Mouse (Mus musculus) left cerebral cortex, postnatal 4 days (tissue): ENCODE data around the gene Ildr2. TPM values are rescaled to one million over a fixed set of nuclear protein-coding genes. Genes with fewer than 3 reads are reported as not detected.

Source experiments
- DNase-seq: peaks from one replicate; pipeline ENCODE4 v3.0.0-alpha.2; 2022
- intact Hi-C: fragments of 180-260 bp; cut with DNase I; formaldehyde crosslinking; loops from one replicate; pipeline ENCODE4 v1.15.1; 2025
- total RNA-seq, 2 experiments: library from RNA; stranded (reverse); gene quantifications; 2 replicates each; pipeline ENCODE4 v1.2.3; 2021

Ildr2 gene
- total RNA-seq, 2 experiments from 2014 or later, result 40.6 to 44.8 TPM

- intact Hi-C loops, result no loop called here
- DNase-seq, result no peak
Observed at GRCm38 (mm10) chr1:166326421-166326820, 72.5 kb downstream of the Ildr2 start.

- no peak for DNase-seq
- intact Hi-C loops, result no loop called here
Observed at GRCm38 (mm10) chr1:166330752-166331151, 76.8 kb downstream of the Ildr2 start.

- DNase-seq, result peak; percentile 12
- intact Hi-C loops, result no loop called here
Observed at GRCm38 (mm10) chr1:166339110-166339509, 85.2 kb downstream of the Ildr2 start.

DNA sequence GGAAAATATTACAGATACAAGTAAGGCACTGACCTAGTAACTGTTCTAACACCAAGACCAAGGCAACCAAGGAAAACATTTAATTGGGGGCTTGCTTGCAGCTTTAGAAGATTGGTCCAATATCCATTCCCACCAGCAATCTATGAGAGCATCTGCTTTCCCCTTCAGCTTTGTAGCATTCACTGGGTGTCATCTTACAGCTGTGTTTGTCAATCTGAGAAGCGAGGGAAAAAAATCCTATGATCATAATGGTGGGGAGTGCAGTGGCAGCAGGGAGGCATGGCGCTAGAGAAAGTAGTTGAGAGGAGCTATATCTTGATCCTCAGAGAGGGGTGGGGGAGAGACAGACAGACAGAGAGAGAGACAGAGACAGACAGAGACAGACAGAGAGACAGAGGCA, 88.1 kb downstream of the Ildr2 start:
- DNase-seq, result no peak
- intact Hi-C loops, result no loop called here

DNA sequence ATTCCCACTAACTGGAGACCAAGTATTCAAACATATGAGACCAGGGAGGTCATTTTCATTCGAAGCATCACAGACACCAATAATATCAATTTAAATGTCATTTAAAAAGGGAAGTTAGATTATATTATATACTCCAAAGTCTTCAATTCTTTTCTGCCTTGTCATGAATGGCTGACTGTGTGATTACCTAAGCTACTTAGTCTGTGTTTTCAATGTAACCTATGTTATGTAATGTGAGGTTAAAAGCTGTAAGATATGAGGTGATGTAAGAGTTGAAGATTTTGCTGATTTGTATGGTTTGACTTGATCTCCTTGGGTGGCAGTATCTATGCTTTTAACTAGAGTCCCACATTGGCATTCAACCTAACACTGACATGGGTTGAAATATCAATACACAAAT, 88.6 kb downstream of the Ildr2 start:
- DNase-seq, result no peak
- intact Hi-C loops, result no loop called here

DNA sequence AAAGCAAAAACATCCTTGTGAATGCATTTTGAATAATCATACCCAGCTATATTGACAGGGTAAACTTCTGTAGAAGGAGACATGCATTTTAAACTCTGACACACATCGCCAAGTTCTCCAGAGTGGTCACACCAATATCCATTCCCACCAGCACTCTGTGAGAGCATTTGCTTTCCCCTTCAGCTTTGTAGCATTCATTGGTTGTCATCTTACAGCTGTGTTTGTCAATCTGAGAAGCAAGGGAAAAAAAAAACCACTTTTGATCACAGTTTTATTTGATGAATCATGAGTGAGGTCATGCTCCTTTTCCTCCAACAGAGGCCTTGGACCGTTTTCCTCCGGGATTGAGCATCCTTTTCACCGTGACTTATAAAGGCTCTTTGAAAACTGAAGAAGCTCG, 89.6 kb downstream of the Ildr2 start:
- intact Hi-C loops, result no loop called here
- no peak for DNase-seq

- intact Hi-C loops, result no loop called here
- DNase-seq, result no peak
Observed at GRCm38 (mm10) chr1:166344300-166345077, 90.5 kb downstream of the Ildr2 start.

DNA sequence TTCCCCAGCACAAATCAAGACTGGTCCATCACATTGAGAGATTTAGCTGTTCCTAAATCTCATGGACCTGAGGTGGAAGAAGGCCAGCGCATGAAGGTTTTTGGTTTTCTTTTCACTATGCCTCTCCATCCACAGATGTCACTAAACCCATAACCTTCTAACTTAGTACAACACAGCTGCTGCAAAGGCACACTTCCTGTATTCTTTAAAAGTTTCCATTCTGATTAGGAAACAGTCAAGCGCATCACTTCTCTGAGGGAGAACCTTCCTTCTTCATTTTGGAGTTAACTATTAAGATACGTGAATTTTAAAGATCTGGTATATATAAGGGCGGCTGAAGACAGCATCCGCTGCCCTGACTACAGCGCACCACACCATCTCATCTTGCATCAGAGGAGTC, 91.7 kb downstream of the Ildr2 start:
- no peak for DNase-seq
- intact Hi-C loops, result no loop called here

GRCm38 (mm10) chr1:166346906-166347305, 93.0 kb downstream of the Ildr2 start:
- DNase-seq, result peak; percentile 56
- intact Hi-C loops, result no loop called here

- intact Hi-C loops, result no loop called here
- no peak for DNase-seq
Observed at GRCm38 (mm10) chr1:166349341-166349740, 95.4 kb downstream of the Ildr2 start.

GRCm38 (mm10) chr1:166349751-166350150, 95.8 kb downstream of the Ildr2 start:
- no peak for DNase-seq
- intact Hi-C loops, result no loop called here

DNA sequence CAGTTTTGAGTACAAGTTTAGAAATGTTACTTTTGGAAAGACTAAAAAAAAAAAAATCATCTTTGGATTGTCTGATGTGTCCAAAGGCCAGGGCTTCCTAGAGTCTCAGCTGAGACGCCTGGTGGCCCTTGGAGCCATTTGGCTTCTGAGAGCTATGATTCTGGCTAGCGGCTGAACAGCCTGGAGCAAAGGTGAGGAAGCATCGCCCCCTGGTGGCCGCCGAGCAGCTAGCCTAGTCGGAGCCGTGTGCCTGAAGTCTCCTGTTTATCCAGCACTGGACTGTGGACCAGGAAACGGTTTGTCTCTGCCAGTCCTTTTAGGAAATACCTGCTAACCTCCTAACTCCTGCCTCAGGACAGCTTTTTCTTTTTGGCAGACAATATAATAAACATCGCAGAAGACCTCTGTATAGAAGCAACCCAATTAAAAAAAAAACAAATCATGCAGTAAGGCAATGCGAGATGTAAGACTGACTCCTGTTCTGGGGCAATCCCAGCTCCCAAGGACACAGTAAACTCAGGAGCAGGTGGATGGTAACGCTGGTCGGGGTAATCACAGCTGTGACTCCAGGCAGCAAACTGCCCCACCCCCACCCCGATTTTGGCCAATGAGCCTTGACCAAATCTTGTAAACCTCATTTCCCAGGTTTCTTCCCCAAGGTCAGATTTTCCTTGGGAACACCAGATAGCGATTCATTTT, 106.4 kb downstream of the Ildr2 start:
- DNase-seq, result peak; percentile 94
- intact Hi-C loops, result loop anchor here (5.0 to 10.0 kb wide), 2 partner anchors 198 to 586 kb away; no protein-coding TSS in a partner anchor

DNA sequence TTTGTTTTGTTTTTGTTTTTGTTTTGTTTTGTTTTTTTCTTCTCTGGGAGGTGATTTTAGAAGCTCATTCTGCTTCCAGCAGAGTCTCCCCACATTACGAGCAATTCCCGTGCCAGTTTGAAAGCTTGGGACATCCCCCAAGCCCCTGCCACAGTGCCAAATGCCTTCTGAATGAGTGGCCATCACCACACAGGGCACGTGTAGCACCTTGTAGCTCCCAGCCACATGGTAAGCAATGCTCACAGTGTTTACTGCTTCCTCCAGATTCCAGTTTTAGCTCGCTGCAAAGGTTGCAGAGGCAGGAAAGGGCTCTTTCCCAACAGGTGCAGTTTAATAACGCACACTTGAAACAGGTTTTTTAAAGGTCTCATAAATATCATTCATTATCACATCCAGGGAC, 107.0 kb downstream of the Ildr2 start:
- intact Hi-C loops, result loop anchor here (5.0 to 10.0 kb wide), 2 partner anchors 199 to 586 kb away; no protein-coding TSS in a partner anchor
- DNase-seq, result no peak

- intact Hi-C loops, result loop anchor here (5.0 to 10.0 kb wide), 2 partner anchors 200 to 587 kb away; no protein-coding TSS in a partner anchor
- no peak for DNase-seq
Observed at GRCm38 (mm10) chr1:166361842-166362241, 107.9 kb downstream of the Ildr2 start.

DNA sequence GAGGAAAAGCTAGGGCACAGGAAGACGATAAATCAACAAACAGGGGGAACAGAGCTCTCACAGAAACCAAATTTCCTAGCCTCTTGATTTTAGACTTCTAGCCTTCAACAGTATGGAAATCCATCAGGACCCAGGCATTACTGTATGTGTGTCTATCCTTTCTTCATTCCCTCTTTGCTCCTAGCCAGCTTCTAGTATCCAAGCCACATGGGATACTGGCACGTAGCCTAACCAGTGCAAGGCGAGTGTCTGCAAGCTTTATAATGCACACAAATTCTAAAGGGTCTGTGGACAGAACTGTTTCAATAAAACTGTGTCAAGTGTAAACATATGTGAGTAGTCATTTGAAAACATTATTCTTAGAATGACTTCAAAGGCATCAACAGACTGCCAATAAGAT, 108.7 kb downstream of the Ildr2 start:
- intact Hi-C loops, result loop anchor here (5.0 to 10.0 kb wide), 2 partner anchors 200 to 588 kb away; no protein-coding TSS in a partner anchor
- no peak for DNase-seq

DNA sequence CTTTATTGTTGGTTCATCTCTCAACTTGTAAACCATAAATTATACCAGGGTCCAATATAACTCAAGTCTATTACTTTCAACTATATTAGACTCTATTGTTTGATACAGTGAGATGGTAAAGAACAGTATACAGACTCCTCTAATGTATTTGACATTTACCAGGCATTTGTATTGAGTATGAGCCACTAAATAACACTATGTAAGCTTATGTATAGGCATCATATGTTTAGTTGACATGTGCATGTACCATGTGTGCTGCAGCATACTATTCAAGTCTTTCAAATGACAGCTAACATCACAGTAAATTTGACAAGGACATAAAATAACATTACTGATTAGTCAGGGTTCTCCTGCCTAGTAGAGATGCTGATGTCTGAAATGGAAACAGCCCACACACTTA, 109.2 kb downstream of the Ildr2 start:
- no peak for DNase-seq
- intact Hi-C loops, result loop anchor here (5.0 to 10.0 kb wide), 2 partner anchors 201 to 588 kb away; no protein-coding TSS in a partner anchor

Other genes starting within 250 kb of the Ildr2 start
- gene Dusp27, start 126.2 kb upstream of the Ildr2 start, total RNA-seq, result under 1 TPM; 0.62 to 0.85 TPM
- not detected for gene Gpa33, start 123.9 kb upstream of the Ildr2 start, total RNA-seq
- gene Mael, start 15.4 kb upstream of the Ildr2 start, total RNA-seq, result under 1 TPM in 1 of 2 experiments, not detected in 1; 0.24 TPM
- 10 to 100 TPM; 43.5 to 43.8 TPM for gene Tada1, start 125.0 kb downstream of the Ildr2 start, total RNA-seq
- gene Pogk, start 155.7 kb downstream of the Ildr2 start, total RNA-seq, result 10 to 100 TPM; 85.2 to 91.1 TPM
- gene Gm4846, start 243.4 kb downstream of the Ildr2 start, total RNA-seq, result not detected